Mouse (Mus musculus) kidney, adult 2 months (tissue): Measurements from ENCODE around the gene Tvp23b.

ENCODE experiments used
- CTCF ChIP-seq: fragments of 200-500 bp; conservative IDR thresholded peaks from 2 replicates; pipeline ENCODE4 v1.5.1; 2011; ENCODE audit warnings: low read depth, mild to moderate bottlenecking, control low read depth, low read length, moderate library complexity, mixed read lengths; ENCODE audit not compliant: insufficient read depth, insufficient read length
- POLR2A ChIP-seq: fragments of 200-500 bp; IDR thresholded peaks from one replicate; pipeline ENCODE4 v1.6.1; 2011; ENCODE audit warnings: low read depth, low read length, control low read depth

DNA sequence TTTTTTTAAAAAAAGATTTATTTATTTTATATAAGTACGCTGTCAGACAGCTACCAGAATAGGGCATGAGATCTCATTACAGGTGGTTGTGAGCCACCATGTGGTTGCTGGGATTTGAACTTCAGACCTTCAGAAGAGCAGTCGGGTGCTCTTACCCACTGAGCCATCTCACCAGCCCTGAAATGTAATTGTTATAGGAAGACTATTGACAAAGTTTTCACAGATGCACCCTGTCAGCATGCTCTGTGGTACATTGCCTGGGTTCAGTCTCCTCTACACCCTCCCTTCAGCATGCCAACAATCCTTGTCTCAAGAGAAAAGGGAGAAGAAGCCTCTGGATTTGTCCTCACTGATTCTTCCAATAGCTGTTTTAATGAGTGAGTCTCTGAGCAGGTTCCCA, 33.9 kb downstream of the Tvp23b start:
- TF ChIP-seq CTCF (no peak), POLR2A (no peak)
